Mouse (Mus musculus) lung, postnatal 0 days (tissue): ENCODE measurements around the gene Gm49340. TPM values are rescaled to one million over a fixed set of nuclear protein-coding genes. Genes with fewer than 3 reads are reported as not detected.

ENCODE experiments used
- ATAC-seq: fragments of 200-750 bp; cut with Nextera tagmentation; 2 replicates; pipeline ENCODE4 v1.8.0; 2017; ENCODE audit warnings: moderate library complexity
- DNase-seq: peaks from one replicate; pipeline ENCODE4 v3.0.0-alpha.2; 2016; ENCODE audit warnings: low spot score
- H3K27ac ChIP-seq: fragments of 300-500 bp; sonication (generic); 2 replicates; pipeline ENCODE4 v1.5.1; 2014; ENCODE audit warnings: antibody characterized with exemption, mild to moderate bottlenecking, low read length, mixed read lengths
- H3K27me3 ChIP-seq: fragments of 300-500 bp; sonication (generic); replicated peaks from 2 replicates; pipeline ENCODE4 v1.6.1; 2014; ENCODE audit warnings: low read length, mixed read lengths; ENCODE audit not compliant: insufficient read depth
- H3K36me3 ChIP-seq: fragments of 300-500 bp; sonication (generic); 2 replicates; pipeline ENCODE4 v1.6.1; 2014; ENCODE audit warnings: low read length, mixed read lengths; ENCODE audit not compliant: insufficient read depth
- H3K4me1 ChIP-seq: fragments of 300-500 bp; sonication (generic); 2 replicates; pipeline ENCODE4 v1.6.1; 2014; ENCODE audit warnings: antibody characterized with exemption, low read depth, low read length, mixed read lengths; ENCODE audit not compliant: insufficient read depth
- H3K4me2 ChIP-seq: fragments of 300-500 bp; sonication (generic); replicated peaks from 2 replicates; pipeline ENCODE4 v1.6.1; 2014; ENCODE audit warnings: low read depth, mild to moderate bottlenecking, low read length, moderate library complexity, mixed read lengths
- H3K4me3 ChIP-seq: fragments of 300-500 bp; sonication (generic); 2 replicates; pipeline ENCODE4 v1.5.1; 2014; ENCODE audit warnings: low read depth, low read length
- H3K9ac ChIP-seq: fragments of 300-500 bp; sonication (generic); replicated peaks from 2 replicates; pipeline ENCODE4 v1.6.1; 2014; ENCODE audit warnings: low read depth, mild to moderate bottlenecking
- H3K9me3 ChIP-seq: fragments of 300-500 bp; sonication (generic); 2 replicates; pipeline ENCODE4 v1.6.1; 2016; ENCODE audit warnings: low read length, mixed read lengths
- CTCF ChIP-seq: IDR thresholded peaks from 2 replicates; pipeline ENCODE4 v1.5.1; 2016; ENCODE audit warnings: antibody characterized with exemption, mild to moderate bottlenecking
- EP300 ChIP-seq: IDR thresholded peaks from 2 replicates; pipeline ENCODE4 v1.6.1; 2016; ENCODE audit warnings: antibody characterized with exemption, mild to moderate bottlenecking, control low read depth
- WGBS: fragments of 180-500 bp; shearing (Covaris S2); extraction: QIAGEN DNeasy Blood & Tissue Kit; methylation state at CpG from one replicate; pipeline ENCODE4 v1.1.7; 2014; 5-methylcytosine and 5-hydroxymethylcytosine counted together
- polyA plus RNA-seq: library from polyadenylated mRNA; unstranded; fragments of >200 nt; fragmentation: Nextera tagmentation; extraction: Ambion mirVana; gene quantifications from 2 replicates; pipeline ENCODE4 v1.2.1, GENCODE M21; 2015

Gene Gm49340
- not detected in 2 replicates for polyA plus RNA-seq

DNA sequence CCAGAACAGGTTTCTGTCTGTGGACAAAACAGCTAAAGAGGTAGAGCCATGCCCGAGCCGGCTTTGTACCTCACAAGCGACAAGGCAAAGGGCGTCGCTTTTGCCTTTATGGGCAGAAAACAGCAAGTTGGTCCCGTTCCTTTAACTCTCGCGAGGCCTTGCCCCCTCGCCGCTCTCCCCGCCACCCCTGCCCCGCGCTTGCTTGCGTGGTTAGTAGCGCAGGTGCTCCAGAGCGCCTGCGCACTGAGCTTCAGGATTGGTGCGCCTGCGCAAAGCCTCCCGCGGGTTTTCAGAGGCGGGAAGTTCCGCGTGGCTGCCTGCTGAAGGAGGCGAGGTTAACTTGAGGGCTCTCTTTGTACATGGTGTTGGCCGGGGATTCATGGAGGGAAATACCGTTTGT is at the start of gene Gm49340, which contains the start of the genes Aspa and Spata22:
Gene Gm49340, plus strand, starts transcription at position 300 of the 400 bp plus-strand sequence.
Gene Aspa, minus strand, starts transcription at position 155 of the 400 bp plus-strand sequence.
Gene Spata22, plus strand, starts transcription at position 300 of the 400 bp plus-strand sequence.
- H3K4me2 ChIP-seq = no peak within 1 kb of the TSS
- no peaks in the 10 kb centered on the region for H3K27me3 ChIP-seq
- no peak for ATAC-seq
- WGBS = 75% methylated on average over 27 of the region's 27 CpGs
- no peaks in the 10 kb centered on the region for H3K4me1 ChIP-seq
- no peak within 1 kb of the TSS for H3K9ac ChIP-seq
- TF ChIP-seq EP300 = no peak
- TF ChIP-seq CTCF = no peak
- no peaks in the 10 kb centered on the region for H3K9me3 ChIP-seq
- no peaks in the 10 kb centered on the region for H3K36me3 ChIP-seq
- H3K4me3 ChIP-seq = no peak within 1 kb of the TSS
- H3K27ac ChIP-seq = no peak within 1 kb of the TSS
- no peak for DNase-seq

DNA sequence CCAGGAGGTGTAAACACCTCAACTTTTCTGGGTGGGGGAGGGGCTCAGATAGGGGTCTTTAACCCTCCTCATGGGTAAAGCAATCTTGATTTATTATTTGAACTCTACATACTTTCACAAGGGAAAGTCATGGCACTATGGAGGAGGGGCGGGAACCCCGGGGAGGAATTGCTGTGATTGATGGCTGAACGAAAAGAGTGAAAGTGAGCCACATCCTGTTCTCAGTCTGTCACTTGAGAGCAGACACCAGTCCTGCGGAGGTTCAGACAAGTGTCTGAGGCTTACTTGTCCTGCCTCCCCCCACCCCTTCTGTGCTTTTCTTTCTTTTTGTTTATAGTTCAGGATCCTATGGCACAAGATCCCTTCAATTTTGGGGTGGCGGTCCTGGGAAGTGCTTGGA is 48.8 kb upstream of the Gm49340 start:
- TF ChIP-seq CTCF (no peak), EP300 (no peak)
- H3K4me2 ChIP-seq = no peak overlapping the region

DNA sequence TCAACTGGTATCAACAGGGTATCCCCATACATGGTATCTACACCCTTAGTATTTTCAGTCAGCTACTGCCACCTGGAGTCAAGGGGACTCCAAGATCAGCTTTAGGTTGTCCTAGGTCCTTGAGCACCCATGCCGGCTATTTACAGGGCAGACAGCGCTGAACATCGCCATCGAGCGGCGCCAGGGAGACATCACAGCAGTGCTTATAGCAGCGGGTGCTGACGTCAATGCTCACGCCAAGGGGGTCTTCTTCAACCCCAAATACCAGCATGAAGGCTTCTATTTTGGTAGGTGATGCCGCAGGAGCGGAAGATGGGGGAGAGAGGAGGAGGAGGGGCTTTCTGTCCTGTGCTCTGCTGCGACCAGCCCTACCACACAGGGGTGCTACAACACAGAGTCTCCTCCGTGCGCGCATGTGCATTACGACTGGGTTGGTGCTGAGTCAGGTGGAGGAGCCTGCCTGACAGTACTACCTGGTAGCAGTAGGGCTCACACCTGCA is 48.0 kb upstream of the Gm49340 start:
- Histone ChIP-seq H3K4me3 (peak overlapping the region; percentile 20; the same call in 1 of the 2 replicates), H3K36me3 (no peaks in the 10 kb centered on the region)
- DNase-seq = peak; percentile 81

More for the DNA sequence above, 48.8 kb upstream of the Gm49340 start:
- H3K27ac ChIP-seq = no peak overlapping the region
- no peak overlapping the region for H3K4me3 ChIP-seq
- H3K9ac ChIP-seq = no peak overlapping the region
- no peaks in the 10 kb centered on the region for H3K9me3 ChIP-seq
- H3K4me1 ChIP-seq = no peaks in the 10 kb centered on the region
- no peak for ATAC-seq
- H3K27me3 ChIP-seq = no peaks in the 10 kb centered on the region
- DNase-seq = peak; percentile 13
- WGBS = 25% methylated on average over 5 of the region's 5 CpGs
- H3K36me3 ChIP-seq = no peaks in the 10 kb centered on the region

DNA sequence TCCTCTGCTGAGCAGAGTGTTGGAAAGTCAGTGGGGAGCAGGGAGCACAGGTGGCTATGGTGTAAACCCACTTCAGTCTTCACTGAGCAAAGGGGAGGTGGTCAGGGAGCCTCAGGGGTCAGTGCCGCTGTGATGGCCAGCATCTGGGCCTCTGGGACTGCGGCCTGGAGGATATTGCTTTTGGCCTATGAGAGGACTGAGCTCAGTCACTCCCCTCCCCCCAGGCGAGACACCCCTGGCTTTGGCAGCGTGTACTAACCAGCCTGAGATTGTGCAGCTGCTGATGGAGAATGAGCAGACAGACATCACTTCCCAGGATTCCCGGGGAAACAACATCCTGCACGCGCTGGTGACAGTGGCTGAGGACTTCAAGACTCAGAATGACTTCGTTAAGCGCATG is 46.2 kb upstream of the Gm49340 start:
- DNase-seq (peak; percentile 73), ATAC-seq (peak; percentile 66)
- no peak overlapping the region for H3K9ac ChIP-seq
- whole genome bisulfite sequencing = 61% methylated on average over 9 of the region's 9 CpGs
- no peaks in the 10 kb centered on the region for H3K27me3 ChIP-seq
- H3K9me3 ChIP-seq = no peaks in the 10 kb centered on the region
- H3K4me3 ChIP-seq = no peak overlapping the region
- no peaks in the 10 kb centered on the region; the same call in 1 of the 2 replicates for H3K4me1 ChIP-seq
- no peak for TF ChIP-seq EP300
- TF ChIP-seq CTCF = no peak
- H3K36me3 ChIP-seq = no peaks in the 10 kb centered on the region
- H3K4me2 ChIP-seq = no peak overlapping the region
- peak overlapping the region; percentile 59; the same call in 1 of the 2 replicates for H3K27ac ChIP-seq

More for the DNA sequence above, 48.0 kb upstream of the Gm49340 start:
- TF ChIP-seq EP300 (no peak), CTCF (peak; percentile 63)
- Histone ChIP-seq H3K4me1 (no peaks in the 10 kb centered on the region), H3K27me3 (no peaks in the 10 kb centered on the region), H3K27ac (no peak overlapping the region), H3K4me2 (peak overlapping the region; percentile 54), H3K9me3 (no peaks in the 10 kb centered on the region), H3K9ac (no peak overlapping the region)
- ATAC-seq = peak; percentile 65
- WGBS = 2% methylated on average over 16 of the region's 16 CpGs

DNA sequence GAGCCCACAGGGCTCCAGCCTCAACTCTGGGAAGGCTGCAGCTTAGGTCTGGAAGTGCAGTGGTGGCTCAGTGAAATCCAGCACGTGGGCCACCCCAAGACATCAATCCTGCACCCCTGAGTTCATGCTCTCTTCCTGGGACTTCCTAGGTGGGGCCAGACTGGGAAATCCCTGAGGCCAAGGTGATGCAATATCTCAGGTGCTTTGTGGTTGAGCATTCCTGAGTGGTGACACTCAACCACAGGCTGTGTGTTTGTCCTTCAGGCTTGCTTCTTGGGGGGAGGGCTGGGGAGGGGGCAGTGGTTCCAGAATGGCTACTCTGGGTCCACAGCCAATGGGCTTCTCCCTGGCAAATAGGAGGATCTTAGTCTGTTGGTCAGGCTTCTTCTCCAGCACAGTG is 45.6 kb upstream of the Gm49340 start:
- H3K9me3 ChIP-seq = no peaks in the 10 kb centered on the region
- TF ChIP-seq EP300 (no peak), CTCF (no peak)
- peak overlapping the region; percentile 59 for H3K27ac ChIP-seq
- no peaks in the 10 kb centered on the region for H3K36me3 ChIP-seq
- H3K27me3 ChIP-seq = no peaks in the 10 kb centered on the region
- DNase-seq = peak; percentile 41
- no peak overlapping the region for H3K9ac ChIP-seq
- WGBS = 31% methylated on average over 1 of the region's 1 CpGs
- peak; percentile 21 for ATAC-seq
- no peak overlapping the region for H3K4me3 ChIP-seq
- H3K4me1 ChIP-seq = no peaks in the 10 kb centered on the region; the same call in 1 of the 2 replicates
- H3K4me2 ChIP-seq = no peak overlapping the region

DNA sequence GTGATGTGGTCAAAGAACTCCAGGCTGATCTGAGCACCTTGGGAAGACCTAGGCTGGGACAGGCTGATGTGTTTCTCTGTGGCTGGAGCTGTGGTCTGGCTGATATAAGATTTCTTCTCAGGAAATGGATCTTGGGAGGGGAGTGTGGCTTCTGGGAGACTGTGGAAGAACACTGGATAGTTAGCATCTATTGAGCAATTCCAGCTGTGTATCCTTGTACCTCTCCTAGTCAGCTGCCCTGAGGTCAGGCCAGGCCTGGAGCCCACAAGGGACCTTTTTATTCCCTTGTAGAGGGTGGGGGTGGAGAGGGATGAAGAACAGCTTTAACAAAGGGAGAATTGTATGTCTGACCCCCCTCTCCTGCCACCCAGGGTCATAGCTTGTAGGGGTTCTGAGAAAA is 45.2 kb upstream of the Gm49340 start:
- H3K9me3 ChIP-seq = no peaks in the 10 kb centered on the region
- H3K4me1 ChIP-seq = no peaks in the 10 kb centered on the region; the same call in 1 of the 2 replicates
- no peaks in the 10 kb centered on the region for H3K27me3 ChIP-seq
- H3K4me3 ChIP-seq = no peak overlapping the region
- no peak overlapping the region for H3K4me2 ChIP-seq
- peak; percentile 47 for DNase-seq
- peak overlapping the region; percentile 59 for H3K27ac ChIP-seq
- no peak for TF ChIP-seq CTCF
- TF ChIP-seq EP300 = no peak
- H3K9ac ChIP-seq = no peak overlapping the region
- ATAC-seq = peak; percentile 27
- no peaks in the 10 kb centered on the region for H3K36me3 ChIP-seq
